Mouse (Mus musculus) lung, embryonic 14.5 days (tissue): ENCODE data around the gene Fam198b. TPM values are rescaled to one million over a fixed set of nuclear protein-coding genes. Genes with fewer than 3 reads are reported as not detected.
A peak's percentile ranks its signal among the peaks of the same experiment; 100 is the strongest.

Source experiments
- ATAC-seq: fragments of 200-750 bp; cut with Nextera tagmentation; 2 replicates; pipeline ENCODE4 v1.8.0; 2017; ENCODE audit warnings: mild to moderate bottlenecking, moderate TSS enrichment, moderate library complexity; ENCODE audit not compliant: insufficient read depth
- DNase-seq: peaks from one replicate; pipeline ENCODE4 v3.0.0-alpha.2; 2015
- H3K27ac ChIP-seq: fragments of 300-500 bp; sonication (generic); 2 replicates; pipeline ENCODE4 v1.5.1; 2014; ENCODE audit warnings: low read depth, mild to moderate bottlenecking, moderate library complexity
- H3K27me3 ChIP-seq: fragments of 300-500 bp; sonication (generic); 2 replicates; pipeline ENCODE4 v1.6.1; 2014; ENCODE audit warnings: low read length, control low read depth; ENCODE audit not compliant: insufficient read depth
- H3K36me3 ChIP-seq: fragments of 300-500 bp; sonication (generic); 2 replicates; pipeline ENCODE4 v1.6.1; 2014; ENCODE audit warnings: control low read depth; ENCODE audit not compliant: insufficient read depth
- H3K4me1 ChIP-seq: fragments of 300-500 bp; sonication (generic); 2 replicates; pipeline ENCODE4 v1.6.1; 2014; ENCODE audit warnings: antibody characterized with exemption, control low read depth; ENCODE audit not compliant: insufficient read depth
- H3K4me2 ChIP-seq: fragments of 300-500 bp; sonication (generic); 2 replicates; pipeline ENCODE4 v1.6.1; 2014; ENCODE audit warnings: mild to moderate bottlenecking
- H3K4me3 ChIP-seq: fragments of 300-500 bp; sonication (generic); 2 replicates; pipeline ENCODE4 v1.5.1; 2014; ENCODE audit warnings: low read depth, low read length
- H3K9ac ChIP-seq: fragments of 300-500 bp; sonication (generic); 2 replicates; pipeline ENCODE4 v1.6.1; 2014
- H3K9me3 ChIP-seq: fragments of 300-500 bp; sonication (generic); 2 replicates; pipeline ENCODE4 v1.6.1; 2016; ENCODE audit warnings: low read depth, low read length, control low read depth
- CTCF ChIP-seq: IDR thresholded peaks from 2 replicates; pipeline ENCODE4 v1.5.1; 2016; ENCODE audit warnings: antibody characterized with exemption, low read depth
- WGBS: fragments of 180-500 bp; shearing (Covaris S2); extraction: QIAGEN DNeasy Blood & Tissue Kit; methylation state at CpG from one replicate; pipeline ENCODE4 v1.1.7; 2014; 5-methylcytosine and 5-hydroxymethylcytosine counted together
- polyA plus RNA-seq: library from polyadenylated mRNA; unstranded; fragments of >200 nt; fragmentation: Nextera tagmentation; extraction: Ambion mirVana; gene quantifications from 2 replicates; pipeline ENCODE4 v1.2.1, GENCODE M21; 2014

Fam198b gene
- polyA plus RNA-seq, 1 experiment from 2014 or later, result 17.8 TPM

GRCm38 (mm10) chr3:79884761-79885189, 442 bp downstream of the Fam198b start:
- Histone ChIP-seq H3K27ac (peak overlapping the region; percentile 69; the same call in 1 of the 2 replicates), H3K27me3 (no peaks in the 10 kb centered on the region), H3K9me3 (no peaks in the 10 kb centered on the region), H3K4me1 (peaks cover 5% of the 10 kb centered on the region), H3K4me3 (peak overlapping the region; percentile 42), H3K36me3 (no peaks in the 10 kb centered on the region), H3K9ac (peak overlapping the region; percentile 43), H3K4me2 (peak overlapping the region; percentile 71)
- TF ChIP-seq CTCF, result peak; percentile 80
- peak; percentile 32; the same call in 1 of the 2 replicates for ATAC-seq
- peak; percentile 90 for DNase-seq
- WGBS, result 4% methylated on average over 9 of the region's 9 CpGs

- peak; percentile 73; the same call in 1 of the 2 replicates for ATAC-seq
- peak overlapping the region; percentile 42 for H3K4me3 ChIP-seq
- H3K9me3 ChIP-seq, result no peaks in the 10 kb centered on the region
Observed at GRCm38 (mm10) chr3:79885686-79886356, 1.5 kb downstream of the Fam198b start.

GRCm38 (mm10) chr3:79886357-79887091, 2.2 kb downstream of the Fam198b start:
- Histone ChIP-seq H3K4me1 (peaks cover 5% of the 10 kb centered on the region), H3K27me3 (no peaks in the 10 kb centered on the region), H3K9me3 (no peaks in the 10 kb centered on the region), H3K36me3 (no peaks in the 10 kb centered on the region), H3K4me3 (peak overlapping the region; percentile 42), H3K9ac (peak overlapping the region; percentile 55), H3K4me2 (peak overlapping the region; percentile 71), H3K27ac (peak overlapping the region; percentile 92)
- peak; percentile 39 for DNase-seq
- WGBS, result 60% methylated on average over 23 of the region's 23 CpGs
- peak; percentile 39; the same call in 1 of the 2 replicates for ATAC-seq
- TF ChIP-seq CTCF, result peak; percentile 62

More at GRCm38 (mm10) chr3:79885686-79886356, 1.5 kb downstream of the Fam198b start:
- no peaks in the 10 kb centered on the region for H3K27me3 ChIP-seq
- no peaks in the 10 kb centered on the region for H3K36me3 ChIP-seq
- peak overlapping the region; percentile 71 for H3K4me2 ChIP-seq
- H3K4me1 ChIP-seq, result peaks cover 5% of the 10 kb centered on the region
- DNase-seq, result peak; percentile 80
- peak overlapping the region; percentile 55 for H3K9ac ChIP-seq
- TF ChIP-seq CTCF, result no peak
- H3K27ac ChIP-seq, result peak overlapping the region; percentile 92
- WGBS, result 5% methylated on average over 19 of the region's 19 CpGs

- H3K4me1 ChIP-seq, result peaks cover 5% of the 10 kb centered on the region
- no peak for TF ChIP-seq CTCF
- ATAC-seq, result no peak
- no peak for DNase-seq
- H3K36me3 ChIP-seq, result no peaks in the 10 kb centered on the region
- peak overlapping the region; percentile 11; the same call in 1 of the 2 replicates for H3K9ac ChIP-seq
- peak overlapping the region; percentile 71 for H3K4me2 ChIP-seq
- no peaks in the 10 kb centered on the region for H3K27me3 ChIP-seq
- WGBS, result 34% methylated on average over 8 of the region's 8 CpGs
- H3K4me3 ChIP-seq, result peak overlapping the region; percentile 42
- no peak overlapping the region for H3K27ac ChIP-seq
- no peaks in the 10 kb centered on the region for H3K9me3 ChIP-seq
Observed at GRCm38 (mm10) chr3:79887161-79887855, 3.0 kb downstream of the Fam198b start.

DNA sequence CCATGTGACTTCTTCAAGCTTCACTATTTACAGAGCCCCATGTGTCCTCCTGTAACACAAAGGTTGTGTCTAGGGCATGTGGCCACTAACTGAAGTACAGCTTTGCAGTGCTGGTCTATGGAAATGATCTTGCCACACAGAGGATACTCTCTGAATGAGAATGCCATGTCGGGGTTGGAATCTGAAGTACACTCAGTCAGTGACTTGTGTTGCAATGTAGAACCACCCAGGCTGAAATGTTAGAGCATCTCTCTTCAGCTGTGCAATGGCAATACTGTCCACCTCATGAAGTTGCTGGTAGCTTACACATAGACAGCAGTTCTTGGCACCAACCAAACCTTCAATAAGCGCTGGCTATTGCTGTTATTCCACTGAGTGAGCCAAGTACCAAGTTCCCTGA, 3.6 kb downstream of the Fam198b start:
- H3K4me3 ChIP-seq, result peak overlapping the region; percentile 42
- ATAC-seq (no peak), DNase-seq (no peak)
- H3K36me3 ChIP-seq, result no peaks in the 10 kb centered on the region
- no peaks in the 10 kb centered on the region for H3K9me3 ChIP-seq
- TF ChIP-seq CTCF, result no peak
- H3K4me1 ChIP-seq, result peaks cover 5% of the 10 kb centered on the region
- H3K4me2 ChIP-seq, result peak overlapping the region; percentile 71
- no peaks in the 10 kb centered on the region for H3K27me3 ChIP-seq
- 74% methylated on average over 2 of the region's 2 CpGs for WGBS
- H3K9ac ChIP-seq, result no peak overlapping the region
- H3K27ac ChIP-seq, result no peak overlapping the region

- no peak overlapping the region for H3K9ac ChIP-seq
- H3K27me3 ChIP-seq, result no peaks in the 10 kb centered on the region
- no peak overlapping the region for H3K4me3 ChIP-seq
- WGBS, result 66% methylated on average over 13 of the region's 13 CpGs
- H3K4me1 ChIP-seq, result no peaks in the 10 kb centered on the region
- no peak overlapping the region for H3K4me2 ChIP-seq
- ATAC-seq (no peak), DNase-seq (no peak)
- no peaks in the 10 kb centered on the region for H3K36me3 ChIP-seq
- no peak overlapping the region for H3K27ac ChIP-seq
- H3K9me3 ChIP-seq, result no peaks in the 10 kb centered on the region
- no peak for TF ChIP-seq CTCF
Observed at GRCm38 (mm10) chr3:79897534-79898370, 13.4 kb downstream of the Fam198b start.
